Mouse (Mus musculus): Measurements from ENCODE around the gene Txn1. TPM values are rescaled to one million over a fixed set of nuclear protein-coding genes. Genes with fewer than 3 reads are reported as not detected.

Gene Txn1
- total and polyA plus RNA-seq, 2 experiments from 2014 or later: 85.8 to 243 TPM

DNA sequence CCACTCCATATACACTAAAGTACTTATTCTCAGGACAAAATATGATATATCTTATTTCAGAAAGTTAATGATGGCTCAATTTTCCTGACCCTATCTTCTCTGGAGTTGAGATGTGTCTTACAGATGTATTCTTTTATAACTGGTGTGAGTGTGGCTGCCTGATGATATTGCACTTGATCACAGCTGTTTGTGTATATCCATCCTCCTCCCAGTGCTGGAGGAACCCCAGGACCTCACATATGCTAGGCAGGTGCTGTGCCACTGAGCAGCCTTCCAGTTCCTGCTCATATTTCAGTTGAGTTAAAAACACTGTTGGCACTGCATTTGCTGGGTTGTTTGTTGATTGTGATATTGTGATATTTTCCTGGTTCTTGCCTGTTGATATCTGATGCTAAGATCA is 14.1 kb upstream of the Txn1 start:
- no peaks in the 10 kb centered on the region for H3K27me3 ChIP-seq (ENCODE audit: control insufficient read depth, insufficient read depth, low read length)
- H3K27ac ChIP-seq (ENCODE audit: low read depth): no peak overlapping the region
- no peaks in the 10 kb centered on the region for H3K4me1 ChIP-seq (ENCODE audit: control insufficient read depth, insufficient read depth)
- ATAC-seq (ENCODE audit: insufficient read depth, low read depth) (no peak), DNase-seq (ENCODE audit: low spot score) (no peak)
- no peak for TF ChIP-seq EP300 (IDR thresholded peaks at IDR 0.05; ENCODE audit: low read depth)
- TF ChIP-seq CTCF (IDR thresholded peaks at IDR 0.05; ENCODE audit: low read depth): no peak
- H3K36me3 ChIP-seq (replicated peaks; ENCODE audit: control insufficient read depth, insufficient read depth, low read length): no peaks in the 10 kb centered on the region
- no peak overlapping the region for H3K9ac ChIP-seq (replicated peaks; ENCODE audit: low read depth, low read length)
- no peak overlapping the region for H3K4me3 ChIP-seq (ENCODE audit: low read depth, low read length)
- H3K4me2 ChIP-seq (ENCODE audit: low read depth, low read length): no peak overlapping the region
- H3K9me3 ChIP-seq (replicated peaks; ENCODE audit: control insufficient read depth, low read length): no peaks in the 10 kb centered on the region

- H3K27me3 ChIP-seq (ENCODE audit: control insufficient read depth, insufficient read depth, low read length): no peaks in the 10 kb centered on the region
These were observed 11.0 kb upstream of the Txn1 start for GRCm38 (mm10) chr4:57967195-57967594.

GRCm38 (mm10) chr4:57965516-57965915 is 9.3 kb upstream of the Txn1 start:
- no peaks in the 10 kb centered on the region for H3K4me1 ChIP-seq (ENCODE audit: control insufficient read depth, insufficient read depth)
- no peak for TF ChIP-seq CTCF (IDR thresholded peaks at IDR 0.05; ENCODE audit: low read depth)
- no peak for TF ChIP-seq EP300 (IDR thresholded peaks at IDR 0.05; ENCODE audit: low read depth)
- ATAC-seq (ENCODE audit: insufficient read depth, low read depth): no peak

More at GRCm38 (mm10) chr4:57967195-57967594, 11.0 kb upstream of the Txn1 start:
- Histone ChIP-seq H3K4me2 (ENCODE audit: low read depth, low read length) (no peak overlapping the region), H3K4me1 (ENCODE audit: control insufficient read depth, insufficient read depth) (no peaks in the 10 kb centered on the region), H3K9me3 (replicated peaks; ENCODE audit: control insufficient read depth, low read length) (no peaks in the 10 kb centered on the region), H3K9ac (replicated peaks; ENCODE audit: low read depth, low read length) (no peak overlapping the region), H3K27ac (ENCODE audit: low read depth) (no peak overlapping the region), H3K36me3 (replicated peaks; ENCODE audit: control insufficient read depth, insufficient read depth, low read length) (no peaks in the 10 kb centered on the region), H3K4me3 (ENCODE audit: low read depth, low read length) (no peak overlapping the region)
- TF ChIP-seq CTCF (IDR thresholded peaks at IDR 0.05; ENCODE audit: low read depth) (no peak), EP300 (IDR thresholded peaks at IDR 0.05; ENCODE audit: low read depth) (no peak)
- ATAC-seq (ENCODE audit: insufficient read depth, low read depth) (no peak), DNase-seq (ENCODE audit: low spot score) (no peak)
- WGBS: 53% methylated on average over 3 of the region's 3 CpGs

GRCm38 (mm10) chr4:57964143-57964542 is 7.9 kb upstream of the Txn1 start:
- DNase-seq (ENCODE audit: low spot score): no peak
- Histone ChIP-seq H3K27me3 (ENCODE audit: control insufficient read depth, insufficient read depth, low read length) (no peaks in the 10 kb centered on the region), H3K36me3 (replicated peaks; ENCODE audit: control insufficient read depth, insufficient read depth, low read length) (no peaks in the 10 kb centered on the region), H3K9me3 (replicated peaks; ENCODE audit: control insufficient read depth, low read length) (no peaks in the 10 kb centered on the region), H3K9ac (replicated peaks; ENCODE audit: low read depth, low read length) (no peak overlapping the region), H3K4me3 (ENCODE audit: low read depth, low read length) (no peak overlapping the region), H3K27ac (ENCODE audit: low read depth) (no peak overlapping the region), H3K4me1 (ENCODE audit: control insufficient read depth, insufficient read depth) (no peaks in the 10 kb centered on the region), H3K4me2 (ENCODE audit: low read depth, low read length) (no peak overlapping the region)
- no peak for ATAC-seq (ENCODE audit: insufficient read depth, low read depth)
- TF ChIP-seq EP300 (IDR thresholded peaks at IDR 0.05; ENCODE audit: low read depth) (no peak), CTCF (IDR thresholded peaks at IDR 0.05; ENCODE audit: low read depth) (no peak)
- 43% methylated on average over 1 of the region's 1 CpGs for WGBS

More at GRCm38 (mm10) chr4:57965516-57965915, 9.3 kb upstream of the Txn1 start:
- H3K27ac ChIP-seq (ENCODE audit: low read depth): no peak overlapping the region
- H3K9me3 ChIP-seq (replicated peaks; ENCODE audit: control insufficient read depth, low read length): no peaks in the 10 kb centered on the region
- no peak overlapping the region for H3K4me3 ChIP-seq (ENCODE audit: low read depth, low read length)
- no peaks in the 10 kb centered on the region for H3K27me3 ChIP-seq (ENCODE audit: control insufficient read depth, insufficient read depth, low read length)
- no peak overlapping the region for H3K4me2 ChIP-seq (ENCODE audit: low read depth, low read length)
- no peaks in the 10 kb centered on the region for H3K36me3 ChIP-seq (replicated peaks; ENCODE audit: control insufficient read depth, insufficient read depth, low read length)
- no peak overlapping the region for H3K9ac ChIP-seq (replicated peaks; ENCODE audit: low read depth, low read length)
- no peak for DNase-seq (ENCODE audit: low spot score)
- 91% methylated on average over 4 of the region's 4 CpGs for WGBS

DNA sequence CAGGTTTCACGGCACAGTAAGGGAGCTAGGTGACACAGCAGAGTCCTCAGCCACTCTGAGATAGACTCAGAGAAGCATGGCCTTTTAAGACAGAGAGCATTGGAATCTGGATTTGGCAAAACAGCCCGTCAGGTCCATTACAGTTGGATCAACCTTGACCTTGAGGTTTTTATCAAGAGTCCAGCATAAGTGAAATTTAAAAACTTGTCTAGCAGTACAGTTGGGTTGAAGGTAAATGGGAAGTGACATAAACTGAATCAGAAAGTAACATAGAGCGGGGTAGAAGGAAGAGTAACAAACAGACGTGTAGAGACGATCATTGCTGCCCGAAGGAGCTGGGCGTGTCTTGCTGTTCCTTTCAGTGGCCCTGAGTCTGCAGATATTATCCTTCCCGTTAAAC is 2.8 kb upstream of the Txn1 start:
- no peak overlapping the region for H3K4me3 ChIP-seq (ENCODE audit: low read depth, low read length)
- no peak overlapping the region for H3K4me2 ChIP-seq (ENCODE audit: low read depth, low read length)
- TF ChIP-seq CTCF (IDR thresholded peaks at IDR 0.05; ENCODE audit: low read depth) (no peak), EP300 (IDR thresholded peaks at IDR 0.05; ENCODE audit: low read depth) (no peak)
- peaks cover 18% of the 10 kb centered on the region for H3K4me1 ChIP-seq (ENCODE audit: control insufficient read depth, insufficient read depth)
- H3K9ac ChIP-seq (replicated peaks; ENCODE audit: low read depth, low read length): no peak overlapping the region
- H3K36me3 ChIP-seq (replicated peaks; ENCODE audit: control insufficient read depth, insufficient read depth, low read length): no peaks in the 10 kb centered on the region
- DNase-seq (ENCODE audit: low spot score): no peak
- no peaks in the 10 kb centered on the region for H3K9me3 ChIP-seq (replicated peaks; ENCODE audit: control insufficient read depth, low read length)
- ATAC-seq (ENCODE audit: insufficient read depth, low read depth): no peak
- H3K27ac ChIP-seq (ENCODE audit: low read depth): no peak overlapping the region
- 86% methylated on average over 8 of the region's 8 CpGs for WGBS
- H3K27me3 ChIP-seq (ENCODE audit: control insufficient read depth, insufficient read depth, low read length): no peaks in the 10 kb centered on the region

DNA sequence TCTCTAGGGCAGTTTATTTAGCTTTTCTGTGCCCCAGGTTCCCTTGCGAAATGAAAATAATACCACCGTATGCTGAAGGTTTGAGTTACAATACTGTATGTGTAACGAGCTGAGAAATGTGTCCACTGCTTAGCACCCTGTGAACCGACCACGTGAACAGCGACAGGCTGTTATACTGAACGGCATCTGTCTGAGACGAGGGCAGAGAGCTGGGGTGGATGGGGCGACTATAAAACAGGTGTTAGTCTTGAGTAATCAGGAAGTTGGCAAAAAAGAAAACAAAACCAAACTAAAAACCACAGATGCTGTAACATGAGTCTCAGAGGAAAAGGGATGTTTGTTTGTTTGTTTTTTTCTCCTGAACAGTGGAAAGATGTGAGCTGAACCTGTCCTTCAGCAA is 1.9 kb upstream of the Txn1 start:
- Histone ChIP-seq H3K27ac (ENCODE audit: low read depth) (no peak overlapping the region), H3K4me1 (ENCODE audit: control insufficient read depth, insufficient read depth) (peaks cover 18% of the 10 kb centered on the region), H3K4me3 (ENCODE audit: low read depth, low read length) (no peak overlapping the region), H3K36me3 (replicated peaks; ENCODE audit: control insufficient read depth, insufficient read depth, low read length) (no peaks in the 10 kb centered on the region), H3K9ac (replicated peaks; ENCODE audit: low read depth, low read length) (no peak overlapping the region), H3K27me3 (ENCODE audit: control insufficient read depth, insufficient read depth, low read length) (no peaks in the 10 kb centered on the region), H3K4me2 (ENCODE audit: low read depth, low read length) (no peak overlapping the region), H3K9me3 (replicated peaks; ENCODE audit: control insufficient read depth, low read length) (no peaks in the 10 kb centered on the region)
- no peak for ATAC-seq (ENCODE audit: insufficient read depth, low read depth)
- TF ChIP-seq EP300 (IDR thresholded peaks at IDR 0.05; ENCODE audit: low read depth) (no peak), CTCF (IDR thresholded peaks at IDR 0.05; ENCODE audit: low read depth) (no peak)
- no peak for DNase-seq (ENCODE audit: low spot score)
- WGBS: 85% methylated on average over 9 of the region's 9 CpGs

Measured in heart, postnatal 0 days (tissue).